Mouse (Mus musculus) right cerebral cortex, adult 2 months (tissue): ENCODE measurements at regions not wholly inside any gene's neighbourhood (a gene's known extent, or its start where the extent isn't known, plus 50 kb on each side); places are given as distances from the start of the nearest gene placed in this dataset.

Source experiments
- DNase-seq, 2 experiments: peaks; one replicate each; pipeline ENCODE4 v3.0.0; 2021 to 2022; ENCODE audit warnings: low spot score in 2 of 2

- DNase-seq, result peak; percentile 59 to 68
These were observed 226.5 kb upstream of the Mphosph6 start for GRCm38 (mm10) chr8:118028061-118028850.

GRCm38 (mm10) chr8:118023451-118023850, 221.7 kb upstream of the Mphosph6 start:
- DNase-seq, result no peak

- DNase-seq, result no peak
These were observed 220.2 kb upstream of the Mphosph6 start for GRCm38 (mm10) chr8:118021978-118022377.

GRCm38 (mm10) chr8:118017261-118017660, 215.5 kb upstream of the Mphosph6 start:
- no peak for DNase-seq

- DNase-seq, result no peak
These were observed 203.4 kb upstream of the Mphosph6 start for GRCm38 (mm10) chr8:118005186-118005585.

GRCm38 (mm10) chr8:118004391-118004851, 202.7 kb upstream of the Mphosph6 start:
- DNase-seq, result no peak

GRCm38 (mm10) chr8:118001138-118001537, 199.4 kb upstream of the Mphosph6 start:
- no peak for DNase-seq

GRCm38 (mm10) chr8:117991826-117992225, 190.1 kb upstream of the Mphosph6 start:
- DNase-seq, result no peak

- DNase-seq, result peak; percentile 2 to 7
These were observed 187.0 kb upstream of the Mphosph6 start for GRCm38 (mm10) chr8:117988781-117989180.

GRCm38 (mm10) chr8:117968306-117968705, 166.6 kb upstream of the Mphosph6 start:
- DNase-seq, result no peak

GRCm38 (mm10) chr8:117966556-117966955, 164.8 kb upstream of the Mphosph6 start:
- DNase-seq, result no peak

GRCm38 (mm10) chr8:117963426-117963825, 161.7 kb upstream of the Mphosph6 start:
- no peak for DNase-seq

GRCm38 (mm10) chr8:117962666-117963065, 160.9 kb upstream of the Mphosph6 start:
- DNase-seq, result no peak

GRCm38 (mm10) chr8:117959501-117959900, 157.8 kb upstream of the Mphosph6 start:
- no peak for DNase-seq

GRCm38 (mm10) chr8:117958914-117959313, 157.2 kb upstream of the Mphosph6 start:
- DNase-seq, result no peak

- no peak for DNase-seq
These were observed 149.9 kb upstream of the Mphosph6 start for GRCm38 (mm10) chr8:117951656-117952055.

GRCm38 (mm10) chr8:117946540-117946939, 144.8 kb upstream of the Mphosph6 start:
- DNase-seq, result no peak

- no peak for DNase-seq
These were observed 132.9 kb upstream of the Mphosph6 start for GRCm38 (mm10) chr8:117934566-117935094.

- DNase-seq, result peak in 1 of 2 experiments; percentile 34
These were observed 128.9 kb upstream of the Mphosph6 start for GRCm38 (mm10) chr8:117930687-117931086.

- no peak for DNase-seq
These were observed 127.9 kb upstream of the Mphosph6 start for GRCm38 (mm10) chr8:117929606-117930005.

GRCm38 (mm10) chr8:117923296-117923695, 121.6 kb upstream of the Mphosph6 start:
- no peak for DNase-seq

GRCm38 (mm10) chr8:117903052-117903451, 101.3 kb upstream of the Mphosph6 start:
- DNase-seq, result no peak

GRCm38 (mm10) chr8:117899892-117900291, 98.1 kb upstream of the Mphosph6 start:
- no peak for DNase-seq
